Mouse (Mus musculus) kidney, adult 2 months (tissue): ENCODE results near the gene Naaladl1.

ENCODE experiments used
- CTCF ChIP-seq: fragments of 200-500 bp; conservative IDR thresholded peaks from 2 replicates; pipeline ENCODE4 v1.5.1; 2011; ENCODE audit warnings: low read depth, mild to moderate bottlenecking, control low read depth, low read length, moderate library complexity, mixed read lengths; ENCODE audit not compliant: insufficient read depth, insufficient read length
- POLR2A ChIP-seq: fragments of 200-500 bp; IDR thresholded peaks from one replicate; pipeline ENCODE4 v1.6.1; 2011; ENCODE audit warnings: low read depth, low read length, control low read depth

DNA sequence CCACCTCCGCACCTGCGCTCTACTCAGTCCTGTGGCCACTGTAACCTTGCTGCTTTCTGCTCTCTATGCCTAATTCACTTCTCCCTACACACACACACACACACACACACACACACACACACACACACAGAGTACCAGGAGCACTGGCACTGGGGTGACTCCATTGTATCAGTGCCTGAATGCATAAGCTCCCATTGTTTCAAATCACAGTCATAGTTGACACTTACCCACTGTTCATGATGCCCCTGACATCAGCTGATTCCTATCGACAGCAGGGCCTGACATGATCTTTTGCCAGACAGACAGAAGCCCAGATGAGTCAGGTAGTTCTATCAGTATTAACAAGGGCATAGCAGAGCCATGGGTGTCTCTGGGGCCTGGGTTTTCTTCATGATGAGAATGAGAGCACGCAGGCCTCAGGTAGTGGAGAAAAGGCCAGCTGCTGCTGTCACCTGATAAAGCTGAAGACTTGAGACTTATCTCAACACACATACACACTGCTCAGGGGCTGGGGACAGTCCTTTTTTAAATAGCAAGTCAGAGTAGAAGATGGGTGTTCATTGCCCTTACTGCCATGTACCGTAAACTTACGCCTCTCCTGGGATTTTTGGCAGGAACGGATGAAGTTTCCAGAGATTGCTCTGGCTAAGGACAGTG, 26.7 kb downstream of the Naaladl1 start:
- TF ChIP-seq POLR2A (no peak), CTCF (no peak)
